Mouse (Mus musculus): ENCODE data around the gene Epb41l5. TPM values are rescaled to one million over a fixed set of nuclear protein-coding genes. Genes with fewer than 3 reads are reported as not detected.
A peak's percentile ranks its signal among the peaks of the same experiment; 100 is the strongest.

Epb41l5 gene
- total and polyA plus RNA-seq, 2 experiments from 2014 or later: 4.2 to 6.8 TPM

- peak overlapping the region; percentile 26; the same call in 1 of the 2 replicates for H3K4me2 ChIP-seq (ENCODE audit: low read depth, low read length)
- ATAC-seq (ENCODE audit: insufficient read depth, low read depth) (no peak), DNase-seq (ENCODE audit: low spot score) (peak; percentile 51)
- WGBS: 25% methylated on average over 8 of the region's 8 CpGs
- peaks cover 21% of the 10 kb centered on the region for H3K4me1 ChIP-seq (ENCODE audit: control insufficient read depth, insufficient read depth)
- peak overlapping the region; percentile 55 for H3K27ac ChIP-seq (ENCODE audit: low read depth)
- no peaks in the 10 kb centered on the region for H3K9me3 ChIP-seq (replicated peaks; ENCODE audit: control insufficient read depth, low read length)
- no peaks in the 10 kb centered on the region for H3K36me3 ChIP-seq (replicated peaks; ENCODE audit: control insufficient read depth, insufficient read depth, low read length)
- no peak overlapping the region for H3K9ac ChIP-seq (replicated peaks; ENCODE audit: low read depth, low read length)
- no peak overlapping the region for H3K4me3 ChIP-seq (ENCODE audit: low read depth, low read length)
- no peaks in the 10 kb centered on the region for H3K27me3 ChIP-seq (ENCODE audit: control insufficient read depth, insufficient read depth, low read length)
- TF ChIP-seq EP300 (IDR thresholded peaks at IDR 0.05; ENCODE audit: low read depth) (no peak), CTCF (IDR thresholded peaks at IDR 0.05; ENCODE audit: low read depth) (no peak)
Measured at GRCm38 (mm10) chr1:119501881-119502280, 146.9 kb downstream of the Epb41l5 start.

GRCm38 (mm10) chr1:119499456-119499855 lies 149.3 kb downstream of the Epb41l5 start:
- H3K27ac ChIP-seq (ENCODE audit: low read depth): no peak overlapping the region
- H3K27me3 ChIP-seq (ENCODE audit: control insufficient read depth, insufficient read depth, low read length): no peaks in the 10 kb centered on the region
- H3K9ac ChIP-seq (replicated peaks; ENCODE audit: low read depth, low read length): no peak overlapping the region
- 0 out of 2 replicates have a peak, but pooled peaks cover 3% of the 10 kb centered on the region for H3K36me3 ChIP-seq (replicated peaks; ENCODE audit: control insufficient read depth, insufficient read depth, low read length)
- peaks cover 30% of the 10 kb centered on the region for H3K4me1 ChIP-seq (ENCODE audit: control insufficient read depth, insufficient read depth)
- ATAC-seq (ENCODE audit: insufficient read depth, low read depth): no peak
- no peak overlapping the region for H3K4me2 ChIP-seq (ENCODE audit: low read depth, low read length)
- DNase-seq (ENCODE audit: low spot score): no peak
- 92% methylated on average over 10 of the region's 10 CpGs for WGBS
- H3K4me3 ChIP-seq (ENCODE audit: low read depth, low read length): no peak overlapping the region
- TF ChIP-seq EP300 (IDR thresholded peaks at IDR 0.05; ENCODE audit: low read depth) (no peak), CTCF (IDR thresholded peaks at IDR 0.05; ENCODE audit: low read depth) (no peak)
- no peaks in the 10 kb centered on the region for H3K9me3 ChIP-seq (replicated peaks; ENCODE audit: control insufficient read depth, low read length)

DNA sequence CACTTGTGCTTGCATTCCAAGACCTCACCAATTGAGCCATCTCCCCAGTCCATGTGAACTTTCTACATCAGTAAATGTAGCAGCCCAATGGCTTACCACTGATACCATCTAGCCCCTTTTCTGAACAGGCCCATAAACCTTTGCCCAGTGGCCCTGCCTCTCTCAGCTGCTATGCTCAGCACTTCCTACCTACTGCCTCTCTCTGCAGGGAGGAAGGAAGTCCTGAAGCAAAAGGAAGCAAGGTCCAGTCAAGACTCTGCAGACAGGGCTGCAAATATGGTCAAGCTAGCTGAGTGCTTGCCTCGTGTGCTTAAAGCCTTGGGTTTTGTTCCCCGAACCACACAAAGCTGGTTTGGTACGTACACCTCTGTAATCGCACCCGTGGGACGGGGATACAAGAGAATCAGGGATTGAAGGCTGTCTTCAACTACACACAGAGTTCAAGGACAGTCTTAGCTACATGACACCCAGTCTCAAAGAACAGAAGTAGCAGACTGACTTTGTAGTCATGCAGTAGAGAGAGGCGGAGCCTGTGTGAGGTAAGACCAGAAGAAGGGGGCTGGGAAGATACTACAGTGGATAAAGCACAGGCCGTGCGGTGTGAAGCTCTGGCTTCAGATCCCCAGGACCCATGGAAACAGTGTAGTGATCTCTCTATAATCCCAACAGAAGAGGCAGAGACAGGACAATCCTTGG lies 150.1 kb downstream of the Epb41l5 start:
- H3K9me3 ChIP-seq (replicated peaks; ENCODE audit: control insufficient read depth, low read length): no peaks in the 10 kb centered on the region
- H3K4me2 ChIP-seq (ENCODE audit: low read depth, low read length): no peak overlapping the region
- DNase-seq (ENCODE audit: low spot score) (no peak), ATAC-seq (ENCODE audit: insufficient read depth, low read depth) (no peak)
- no peak overlapping the region for H3K4me3 ChIP-seq (ENCODE audit: low read depth, low read length)
- peak overlapping the region; percentile 22; the same call in 1 of the 2 replicates for H3K27ac ChIP-seq (ENCODE audit: low read depth)
- WGBS: 76% methylated on average over 9 of the region's 9 CpGs
- H3K27me3 ChIP-seq (ENCODE audit: control insufficient read depth, insufficient read depth, low read length): no peaks in the 10 kb centered on the region
- H3K4me1 ChIP-seq (ENCODE audit: control insufficient read depth, insufficient read depth): peaks cover 29% of the 10 kb centered on the region
- TF ChIP-seq EP300 (IDR thresholded peaks at IDR 0.05; ENCODE audit: low read depth): no peak
- no peak for TF ChIP-seq CTCF (IDR thresholded peaks at IDR 0.05; ENCODE audit: low read depth)
- H3K9ac ChIP-seq (replicated peaks; ENCODE audit: low read depth, low read length): no peak overlapping the region
- 0 out of 2 replicates have a peak, but pooled peaks cover 3% of the 10 kb centered on the region for H3K36me3 ChIP-seq (replicated peaks; ENCODE audit: control insufficient read depth, insufficient read depth, low read length)

- TF ChIP-seq EP300 (IDR thresholded peaks at IDR 0.05; ENCODE audit: low read depth): no peak
- TF ChIP-seq CTCF (IDR thresholded peaks at IDR 0.05; ENCODE audit: low read depth): no peak
- Histone ChIP-seq H3K4me2 (ENCODE audit: low read depth, low read length) (no peak overlapping the region), H3K4me1 (ENCODE audit: control insufficient read depth, insufficient read depth) (peaks cover 28% of the 10 kb centered on the region), H3K4me3 (ENCODE audit: low read depth, low read length) (no peak overlapping the region), H3K9ac (replicated peaks; ENCODE audit: low read depth, low read length) (no peak overlapping the region), H3K36me3 (replicated peaks; ENCODE audit: control insufficient read depth, insufficient read depth, low read length) (0 out of 2 replicates have a peak, but pooled peaks cover 3% of the 10 kb centered on the region), H3K27me3 (ENCODE audit: control insufficient read depth, insufficient read depth, low read length) (no peaks in the 10 kb centered on the region), H3K27ac (ENCODE audit: low read depth) (no peak overlapping the region), H3K9me3 (replicated peaks; ENCODE audit: control insufficient read depth, low read length) (no peaks in the 10 kb centered on the region)
- ATAC-seq (ENCODE audit: insufficient read depth, low read depth): no peak
- 76% methylated on average over 5 of the region's 5 CpGs for WGBS
- DNase-seq (ENCODE audit: low spot score): no peak
Measured at GRCm38 (mm10) chr1:119497346-119498004, 151.3 kb downstream of the Epb41l5 start.

GRCm38 (mm10) chr1:119495396-119495775 lies 153.4 kb downstream of the Epb41l5 start:
- Histone ChIP-seq H3K27ac (ENCODE audit: low read depth) (no peak overlapping the region), H3K27me3 (ENCODE audit: control insufficient read depth, insufficient read depth, low read length) (no peaks in the 10 kb centered on the region), H3K4me3 (ENCODE audit: low read depth, low read length) (no peak overlapping the region), H3K9ac (replicated peaks; ENCODE audit: low read depth, low read length) (no peak overlapping the region), H3K9me3 (replicated peaks; ENCODE audit: control insufficient read depth, low read length) (no peaks in the 10 kb centered on the region), H3K4me1 (ENCODE audit: control insufficient read depth, insufficient read depth) (peaks cover 34% of the 10 kb centered on the region), H3K36me3 (replicated peaks; ENCODE audit: control insufficient read depth, insufficient read depth, low read length) (0 out of 2 replicates have a peak, but pooled peaks cover 3% of the 10 kb centered on the region), H3K4me2 (ENCODE audit: low read depth, low read length) (no peak overlapping the region)
- WGBS: 89% methylated on average over 6 of the region's 6 CpGs
- TF ChIP-seq CTCF (IDR thresholded peaks at IDR 0.05; ENCODE audit: low read depth) (no peak), EP300 (IDR thresholded peaks at IDR 0.05; ENCODE audit: low read depth) (no peak)
- ATAC-seq (ENCODE audit: insufficient read depth, low read depth) (no peak), DNase-seq (ENCODE audit: low spot score) (no peak)

Other genes with a start within 250 kb of the Epb41l5 start
- 1.2 and 1.7 TPM in 2 replicates for gene Inhbb, start 226.8 kb downstream of the Epb41l5 start, total RNA-seq (2014; rRNA removed; ENCODE audit: low replicate concordance)
- gene Inhbb, start 226.8 kb downstream of the Epb41l5 start, polyA plus RNA-seq (2015; fragmentation: Nextera tagmentation; extraction: Ambion mirVana): 0.36 and 0.45 TPM in 2 replicates
- 74.4 and 86.2 TPM in 2 replicates for gene Ralb, start 144.2 kb downstream of the Epb41l5 start, total RNA-seq (2014; rRNA removed; ENCODE audit: low replicate concordance)
- gene Ralb, start 144.2 kb downstream of the Epb41l5 start, polyA plus RNA-seq (2015; fragmentation: Nextera tagmentation; extraction: Ambion mirVana): 86.0 and 91.0 TPM in 2 replicates
- gene Tmem185b, start 122.8 kb downstream of the Epb41l5 start, total RNA-seq (2014; rRNA removed; ENCODE audit: low replicate concordance): 28.5 and 30.5 TPM in 2 replicates
- 18.7 and 20.7 TPM in 2 replicates for gene Tmem185b, start 122.8 kb downstream of the Epb41l5 start, polyA plus RNA-seq (2015; fragmentation: Nextera tagmentation; extraction: Ambion mirVana)
- gene Ptpn4, start 188.6 kb upstream of the Epb41l5 start, total RNA-seq (2014; rRNA removed; ENCODE audit: low replicate concordance): 14.0 and 16.7 TPM in 2 replicates
- 3.2 and 4.1 TPM in 2 replicates for gene Ptpn4, start 188.6 kb upstream of the Epb41l5 start, polyA plus RNA-seq (2015; fragmentation: Nextera tagmentation; extraction: Ambion mirVana)